Mouse (Mus musculus) thymus, adult 2 months (tissue): ENCODE results near the gene Snrpa1. TPM values are rescaled to one million over a fixed set of nuclear protein-coding genes. Genes with fewer than 3 reads are reported as not detected.

Source experiments
- DNase-seq: peaks from one replicate; pipeline ENCODE4 v3.0.0; 2021
- H3K27ac ChIP-seq: fragments of 200-500 bp; 2 replicates; pipeline ENCODE4 v1.5.1; 2012; ENCODE audit warnings: low read length, control low read depth; ENCODE audit not compliant: control insufficient read depth, insufficient read depth
- H3K27me3 ChIP-seq: fragments of 200-500 bp; 2 replicates; pipeline ENCODE4 v1.6.1; 2012; ENCODE audit warnings: mild to moderate bottlenecking, low read length, moderate library complexity, mixed read lengths; ENCODE audit not compliant: control insufficient read depth, insufficient read depth
- H3K36me3 ChIP-seq: fragments of 200-500 bp; 2 replicates; pipeline ENCODE4 v1.6.1; 2012; ENCODE audit warnings: mild to moderate bottlenecking, low read length, moderate library complexity; ENCODE audit not compliant: control insufficient read depth, insufficient read depth
- H3K4me1 ChIP-seq: fragments of 200-500 bp; replicated peaks from 2 replicates; pipeline ENCODE4 v1.6.1; 2012; ENCODE audit warnings: low read length; ENCODE audit not compliant: control insufficient read depth, insufficient read depth
- H3K4me3 ChIP-seq: fragments of 200-500 bp; 2 replicates; pipeline ENCODE4 v1.5.1; 2012; ENCODE audit warnings: mild to moderate bottlenecking, low read length, control low read depth, moderate library complexity; ENCODE audit not compliant: control insufficient read depth, insufficient read depth
- CTCF ChIP-seq: fragments of 200-500 bp; IDR thresholded peaks from 2 replicates; pipeline ENCODE4 v1.5.1; 2012; ENCODE audit warnings: mild to moderate bottlenecking, control low read depth, low read length, moderate library complexity, borderline replicate concordance; ENCODE audit not compliant: control insufficient read depth, poor library complexity, insufficient read depth; ENCODE audit errors: extremely low read depth
- POLR2A ChIP-seq: fragments of 200-500 bp; IDR thresholded peaks from 2 replicates; pipeline ENCODE4 v1.6.1; 2012; ENCODE audit warnings: mild to moderate bottlenecking, low read length, control low read depth, moderate library complexity; ENCODE audit not compliant: control insufficient read depth, poor library complexity, insufficient read depth; ENCODE audit errors: extremely low read depth
- WGBS: fragments of 180-500 bp; shearing (Covaris S2); methylation state at CpG from one replicate; pipeline ENCODE4 v1.1.7; 2018; 5-methylcytosine and 5-hydroxymethylcytosine counted together
- polyA plus RNA-seq: library from polyadenylated mRNA; depleted of rRNA; stranded (reverse); fragments of >200 nt; gene quantifications from 2 replicates; pipeline ENCODE4 v1.2.3, GENCODE M21; 2012

Gene Snrpa1
- polyA plus RNA-seq, 1 experiment = 20.3 TPM

DNA sequence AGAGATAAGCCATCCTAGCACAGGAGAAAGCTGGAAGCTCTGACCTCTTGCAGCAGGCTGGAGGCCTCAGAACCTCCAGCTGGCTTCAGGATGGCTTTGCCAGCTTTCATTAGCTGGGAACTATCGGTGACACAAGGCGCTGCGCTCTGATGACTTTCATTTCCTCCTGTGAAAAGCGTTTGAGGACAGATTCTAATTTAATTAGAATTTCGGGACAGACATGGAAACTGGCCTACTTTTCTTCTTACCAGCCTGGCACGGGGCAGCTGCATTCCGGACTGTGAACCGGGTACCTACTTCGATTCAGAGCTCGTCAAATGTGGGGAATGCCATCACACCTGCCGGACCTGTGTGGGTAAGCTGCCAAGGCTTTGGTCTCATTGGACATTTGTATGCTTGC lies 20.1 kb upstream of the Snrpa1 start:
- 44% methylated on average over 11 of the region's 11 CpGs for WGBS
- peaks cover 4% of the 10 kb centered on the region; the same call in 1 of the 2 replicates for H3K4me1 ChIP-seq
- H3K4me3 ChIP-seq = no peak overlapping the region
- TF ChIP-seq CTCF (no peak), POLR2A (no peak)
- H3K36me3 ChIP-seq = no peaks in the 10 kb centered on the region
- H3K27me3 ChIP-seq = no peaks in the 10 kb centered on the region
- H3K27ac ChIP-seq = no peak overlapping the region
- DNase-seq = no peak

DNA sequence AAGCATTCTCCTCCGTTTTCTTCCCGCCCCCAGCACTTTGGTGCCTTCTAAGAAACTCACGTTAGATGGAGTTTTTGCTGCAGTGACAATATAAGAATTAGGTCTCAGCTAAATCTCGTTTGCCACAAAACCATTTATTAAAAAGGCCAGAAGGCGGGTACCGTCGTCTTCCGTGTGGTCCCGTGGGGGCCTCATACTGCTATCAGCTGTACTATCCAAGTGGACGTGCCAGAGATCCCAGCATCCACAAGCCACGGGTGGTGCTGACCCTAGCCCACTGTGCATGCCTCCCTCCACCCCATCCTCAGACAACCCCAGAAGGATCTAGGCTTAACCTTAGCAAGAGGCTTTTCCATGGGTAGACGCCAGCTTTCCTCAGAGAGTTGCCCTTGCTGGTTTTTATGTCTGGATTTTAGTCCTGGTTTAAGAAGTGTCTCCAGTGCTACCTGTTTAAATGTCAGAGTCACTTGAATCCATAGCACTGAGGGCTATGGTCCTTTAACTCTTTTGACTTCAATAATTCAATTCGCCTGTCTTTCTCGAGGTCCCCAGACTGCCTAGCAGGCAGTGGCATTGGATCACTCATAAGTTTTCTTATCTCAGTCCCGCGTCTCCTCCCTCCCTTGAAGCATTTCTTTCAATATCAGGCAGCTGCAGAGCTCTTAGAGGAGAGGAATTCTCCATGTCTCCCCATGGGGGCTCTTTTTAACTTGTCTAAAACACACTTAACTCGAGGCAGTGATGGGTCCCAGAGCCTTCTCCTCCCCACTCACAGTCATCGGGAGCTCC lies 18.6 kb upstream of the Snrpa1 start:
- H3K27me3 ChIP-seq = no peaks in the 10 kb centered on the region
- 91% methylated on average over 18 of the region's 18 CpGs for WGBS
- DNase-seq = no peak

DNA sequence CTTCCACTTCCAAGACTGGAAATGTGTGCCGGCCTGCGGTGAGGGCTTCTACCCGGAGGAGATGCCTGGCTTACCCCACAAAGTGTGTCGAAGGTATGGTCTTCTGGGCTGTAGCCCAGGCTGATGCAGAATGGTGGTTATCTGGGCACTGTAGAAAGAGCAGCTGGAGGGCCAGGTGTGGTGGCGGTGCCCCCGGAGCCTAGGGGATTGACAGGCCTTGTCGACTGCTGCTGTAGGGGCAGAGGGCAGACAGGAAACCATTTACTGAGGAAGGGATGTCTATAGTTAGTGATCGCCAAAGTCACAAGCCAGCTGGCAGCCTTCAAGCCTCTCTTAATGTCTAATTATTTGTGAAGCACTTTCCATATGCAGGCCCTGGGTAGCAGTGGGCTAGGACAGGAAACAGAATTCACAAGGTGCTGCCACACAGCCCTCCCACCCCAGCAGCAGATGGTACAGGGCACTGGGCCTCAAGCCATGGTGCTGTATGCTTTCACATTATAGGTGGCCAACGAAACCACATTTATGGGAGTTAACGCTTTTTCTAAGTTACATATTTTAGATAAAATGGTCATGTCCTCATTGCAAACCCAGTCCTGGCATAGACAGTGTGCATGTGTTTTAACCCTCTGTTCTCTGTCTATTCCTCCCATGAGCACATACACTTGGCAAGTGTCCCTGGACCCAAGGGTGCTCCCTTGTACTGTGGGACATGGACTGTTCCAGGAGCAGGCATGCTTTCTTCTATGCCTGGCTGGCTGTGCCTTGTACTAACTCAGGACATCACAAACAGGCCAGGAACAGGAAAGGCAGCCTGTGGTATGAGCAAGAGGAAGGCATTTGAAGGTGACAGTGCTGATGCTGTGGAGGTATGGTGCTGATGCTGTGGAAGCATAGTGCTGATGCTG lies 15.0 kb upstream of the Snrpa1 start, which contains the start of gene Gm45213:
Gene Gm45213 (plus strand): TSS at position 51 of the 908 bp plus-strand sequence.
- WGBS = 17% methylated on average over 10 of the region's 10 CpGs
- Histone ChIP-seq H3K36me3 (no peaks in the 10 kb centered on the region), H3K4me3 (no peak within 1 kb of the TSS), H3K27ac (no peak within 1 kb of the TSS), H3K27me3 (no peaks in the 10 kb centered on the region), H3K4me1 (peaks cover 5% of the 10 kb centered on the region; the same call in 1 of the 2 replicates)
- peak; percentile 21 for DNase-seq
- TF ChIP-seq CTCF (no peak), POLR2A (no peak)

More for the DNA sequence above, 18.6 kb upstream of the Snrpa1 start:
- no peaks in the 10 kb centered on the region for H3K36me3 ChIP-seq
- peaks cover 5% of the 10 kb centered on the region; the same call in 1 of the 2 replicates for H3K4me1 ChIP-seq
- no peak overlapping the region for H3K27ac ChIP-seq
- no peak overlapping the region for H3K4me3 ChIP-seq
- TF ChIP-seq CTCF (no peak), POLR2A (no peak)

DNA sequence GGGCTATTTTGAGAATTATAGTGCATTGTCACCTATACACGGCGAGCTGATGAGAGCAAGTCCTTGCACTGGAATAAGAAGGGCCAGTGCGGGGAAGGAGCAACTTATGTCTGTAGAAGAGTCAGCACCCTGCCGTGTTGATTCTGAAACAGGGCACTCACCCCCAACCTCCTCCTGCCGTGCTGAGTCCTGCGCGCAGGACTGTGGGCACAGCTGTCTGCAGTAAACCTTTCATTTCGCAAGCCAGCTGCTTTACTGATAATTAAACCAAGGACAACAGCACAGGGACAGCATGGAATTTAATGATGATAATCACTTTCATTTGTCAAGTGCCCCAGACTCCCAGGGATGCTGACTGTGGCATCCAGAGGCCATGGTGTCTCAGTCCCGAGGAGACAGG lies 14.2 kb upstream of the Snrpa1 start:
- H3K4me1 ChIP-seq = peaks cover 5% of the 10 kb centered on the region; the same call in 1 of the 2 replicates
- H3K27ac ChIP-seq = no peak overlapping the region
- no peak overlapping the region for H3K4me3 ChIP-seq
- no peaks in the 10 kb centered on the region for H3K36me3 ChIP-seq
- H3K27me3 ChIP-seq = no peaks in the 10 kb centered on the region
- no peak for TF ChIP-seq POLR2A
- TF ChIP-seq CTCF = no peak
- DNase-seq = no peak
- WGBS = 68% methylated on average over 9 of the region's 9 CpGs

DNA sequence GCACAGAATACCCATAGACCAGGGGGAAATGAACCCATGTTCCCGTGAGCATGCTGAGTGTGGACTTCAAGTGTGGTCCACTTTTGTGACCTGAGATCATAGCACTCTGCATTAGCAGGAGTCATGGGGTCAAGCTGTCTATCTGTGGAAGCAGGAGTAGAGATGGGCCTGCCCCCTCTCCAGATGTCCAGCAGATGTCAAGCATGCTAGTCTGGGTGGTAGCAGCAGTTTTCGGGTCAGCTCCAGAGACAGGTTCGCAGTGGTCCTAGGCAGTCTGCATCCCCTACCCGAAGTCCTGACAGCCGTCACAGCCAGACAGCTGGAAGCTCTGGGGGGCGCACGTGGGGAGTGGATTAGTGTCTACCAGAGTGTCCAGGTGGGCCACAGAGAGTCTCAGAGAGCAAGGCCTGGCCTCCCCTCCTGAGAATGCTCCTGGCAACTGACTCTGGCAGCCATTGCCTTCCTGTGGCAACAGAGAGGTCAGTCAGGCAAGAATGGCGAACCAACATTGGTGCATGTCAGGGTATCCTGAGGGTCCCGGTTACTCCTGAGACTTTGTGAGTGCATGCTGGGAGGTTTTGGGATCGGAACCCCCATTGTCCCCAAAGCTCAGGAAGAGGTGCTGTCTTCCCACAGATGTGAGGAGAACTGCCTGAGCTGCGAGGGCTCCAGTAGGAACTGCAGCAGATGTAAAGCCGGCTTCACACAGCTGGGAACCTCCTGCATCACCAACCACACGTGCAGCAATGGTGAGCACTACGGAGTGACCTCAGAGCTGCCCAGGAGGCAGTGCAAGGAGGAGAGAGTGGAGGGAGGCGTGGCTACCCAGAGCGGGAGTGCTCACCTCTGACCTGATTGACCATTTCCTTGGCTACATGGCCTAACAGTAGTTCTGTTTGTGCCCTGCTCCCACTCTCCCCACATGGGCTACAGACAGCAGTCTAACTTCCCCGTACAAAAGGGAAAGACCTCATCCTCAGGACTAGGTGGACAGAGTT lies 11.6 kb upstream of the Snrpa1 start:
- peaks cover 5% of the 10 kb centered on the region; the same call in 1 of the 2 replicates for H3K4me1 ChIP-seq
- H3K27ac ChIP-seq = no peak overlapping the region
- no peaks in the 10 kb centered on the region for H3K27me3 ChIP-seq
- H3K36me3 ChIP-seq = no peaks in the 10 kb centered on the region
- WGBS = 90% methylated on average over 17 of the region's 17 CpGs
- TF ChIP-seq CTCF = no peak
- no peak for TF ChIP-seq POLR2A
- no peak overlapping the region for H3K4me3 ChIP-seq
- DNase-seq = no peak
